Mouse (Mus musculus) cerebellum, postnatal 4 days (tissue): Measurements from ENCODE around the gene Olfr1402.

Source experiments
- DNase-seq, 2 experiments: peaks; one replicate each; pipeline ENCODE4 v3.0.0; 2022; ENCODE audit warnings: low spot score in 2 of 2, mixed read lengths in 1 of 2

Gene Olfr1402

DNA sequence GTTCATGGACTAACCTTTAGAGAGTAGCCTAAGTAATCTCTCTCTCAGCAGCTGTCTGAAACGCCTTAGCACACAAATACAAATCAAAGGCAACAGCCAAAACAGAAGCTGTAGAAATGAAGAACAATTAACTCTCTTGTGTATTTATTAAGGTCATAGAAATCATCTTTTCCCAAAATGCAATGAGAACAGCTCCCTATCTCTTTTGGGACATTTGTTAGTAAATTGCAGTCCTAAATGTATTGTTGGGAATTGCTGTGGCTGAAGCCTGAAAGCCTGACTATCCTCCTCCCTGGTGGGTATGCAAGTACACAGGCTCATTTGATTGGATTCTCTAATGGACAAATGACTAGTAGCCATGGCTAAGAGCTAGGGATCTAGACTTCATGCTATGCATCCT lies at the start of gene Olfr1402:
Olfr1402 (minus strand) TSS at position 101 of the 400 bp plus-strand sequence.
- no peak for DNase-seq

DNA sequence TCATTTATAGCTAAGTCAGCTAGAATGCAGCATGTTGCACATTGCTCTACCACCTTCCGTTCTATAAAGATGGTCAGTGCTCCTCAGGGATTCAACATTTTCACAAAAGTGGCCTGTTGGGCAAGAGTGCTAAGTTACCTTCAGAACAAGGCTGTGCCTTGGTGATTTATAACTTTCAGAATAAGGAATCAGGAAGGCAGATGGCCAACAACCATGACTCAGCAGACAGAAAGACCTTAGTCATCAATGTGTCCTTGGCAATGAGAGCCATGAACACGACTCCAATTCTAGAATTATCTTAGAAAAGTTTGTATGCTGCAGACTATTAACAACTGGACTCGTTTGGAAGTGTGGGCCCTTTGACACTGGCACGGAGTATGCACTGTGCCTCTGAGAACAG lies 33.5 kb upstream of the Olfr1402 start:
- DNase-seq, result no peak

DNA sequence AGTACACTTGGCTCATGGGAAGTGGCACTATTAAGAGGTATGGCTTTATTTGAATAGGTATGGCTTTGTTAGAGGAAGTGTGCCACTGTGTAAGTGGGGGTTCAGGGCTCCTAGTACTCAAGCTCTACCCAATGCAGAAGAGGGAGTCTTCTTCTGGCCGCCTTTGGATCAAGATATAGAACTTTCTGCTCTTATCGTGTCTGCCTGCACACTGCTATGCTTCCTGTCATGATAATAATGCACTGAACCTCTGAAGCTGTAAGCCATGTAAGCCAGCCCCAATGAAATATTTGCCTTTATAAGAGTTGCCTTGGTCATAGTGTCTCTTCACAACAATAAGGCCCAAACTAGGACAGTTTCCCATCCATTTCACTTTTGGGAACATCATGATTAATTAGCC lies 16.8 kb upstream of the Olfr1402 start:
- no peak for DNase-seq

DNA sequence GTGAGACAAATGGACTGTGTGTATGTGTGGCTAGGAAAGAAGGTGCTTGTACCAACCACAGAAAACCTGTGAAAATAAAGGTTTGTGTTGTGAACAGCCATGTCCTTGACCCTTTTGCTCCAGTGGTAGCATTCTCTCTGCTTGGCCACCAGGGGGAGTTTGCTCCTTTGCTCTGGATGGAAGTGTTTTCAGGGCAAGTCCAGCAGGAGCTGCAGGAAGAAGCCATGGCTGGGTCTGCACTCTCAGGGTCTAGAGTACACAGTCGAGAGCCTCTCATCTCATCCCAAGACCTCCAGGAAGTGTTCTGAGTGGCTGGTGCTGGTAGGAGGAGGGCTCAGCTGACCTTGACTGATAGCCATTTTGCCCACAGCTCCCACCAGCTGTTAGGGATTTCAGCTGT lies 27.5 kb downstream of the Olfr1402 start:
- DNase-seq, result peak in 1 of 2 experiments; percentile 16

DNA sequence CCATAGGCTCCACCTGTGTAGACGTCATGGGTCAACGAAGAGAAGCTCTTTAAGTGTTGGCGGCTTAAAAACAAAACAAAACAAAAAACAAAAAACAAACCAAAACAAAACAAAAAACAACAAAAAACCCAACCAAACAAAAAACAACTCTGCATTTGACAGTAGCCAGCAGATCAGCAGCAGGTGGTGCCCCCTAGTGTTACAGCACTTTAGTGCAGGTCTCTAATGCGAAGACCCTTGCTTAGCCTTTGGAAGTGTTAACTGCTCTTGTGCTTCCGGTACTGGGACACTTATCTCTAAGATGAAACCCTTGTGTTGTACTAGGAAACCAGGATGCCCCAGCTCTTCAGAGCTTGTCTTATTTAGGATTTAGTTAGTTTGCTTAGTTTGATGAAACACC lies 28.7 kb downstream of the Olfr1402 start:
- DNase-seq, result peak in 1 of 2 experiments; percentile 4

DNA sequence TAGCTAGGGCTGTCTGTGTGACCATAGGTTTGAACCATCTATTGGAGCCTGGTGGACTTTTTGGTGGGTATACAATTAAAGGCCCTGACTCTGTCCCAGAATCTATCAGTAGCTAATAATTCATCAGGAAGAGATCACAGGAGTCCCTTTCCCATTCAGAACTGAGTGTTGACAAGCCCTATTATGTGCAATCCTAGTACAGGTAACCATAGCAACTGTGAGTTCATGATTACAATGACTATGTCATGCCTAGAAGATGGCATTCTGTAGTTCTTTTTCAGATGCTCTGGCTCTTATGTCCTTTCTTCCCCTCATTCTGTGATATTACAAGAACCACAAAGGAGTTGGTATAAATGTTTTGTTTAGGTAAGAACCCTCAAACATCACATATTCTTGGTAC lies 51.4 kb downstream of the Olfr1402 start:
- no peak for DNase-seq

DNA sequence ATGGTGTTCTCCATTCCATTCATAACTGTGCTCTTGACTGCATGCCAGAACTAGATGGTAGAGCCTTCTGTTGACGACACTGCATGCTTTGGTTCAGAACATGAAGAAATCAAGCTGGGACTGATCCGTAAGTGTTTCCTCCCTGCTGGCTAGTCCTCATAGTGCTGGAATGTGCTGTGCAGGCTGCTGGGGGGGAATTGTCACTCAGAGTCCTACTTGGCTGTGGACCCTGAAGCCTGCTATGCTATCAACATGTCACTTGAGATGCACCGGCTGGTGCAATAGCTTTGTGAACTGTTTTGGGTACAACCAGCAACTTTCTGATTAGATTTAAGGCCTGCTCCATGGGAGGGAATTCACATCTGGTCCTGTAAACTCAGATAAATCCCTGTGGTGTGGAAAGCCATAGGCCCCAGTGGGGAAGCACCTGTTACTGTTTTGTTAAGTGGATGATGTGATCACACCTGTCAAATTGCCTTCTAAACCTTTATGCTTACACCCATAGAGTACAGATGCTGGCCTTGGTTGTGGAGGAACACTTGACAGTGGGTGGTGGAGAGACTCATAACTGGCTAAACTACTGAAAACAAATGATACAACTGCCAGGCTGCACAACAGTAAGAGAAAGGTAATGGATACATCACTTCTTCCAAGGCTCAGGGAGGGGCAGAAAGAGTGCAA lies 58.3 kb downstream of the Olfr1402 start:
- DNase-seq, result no peak

DNA sequence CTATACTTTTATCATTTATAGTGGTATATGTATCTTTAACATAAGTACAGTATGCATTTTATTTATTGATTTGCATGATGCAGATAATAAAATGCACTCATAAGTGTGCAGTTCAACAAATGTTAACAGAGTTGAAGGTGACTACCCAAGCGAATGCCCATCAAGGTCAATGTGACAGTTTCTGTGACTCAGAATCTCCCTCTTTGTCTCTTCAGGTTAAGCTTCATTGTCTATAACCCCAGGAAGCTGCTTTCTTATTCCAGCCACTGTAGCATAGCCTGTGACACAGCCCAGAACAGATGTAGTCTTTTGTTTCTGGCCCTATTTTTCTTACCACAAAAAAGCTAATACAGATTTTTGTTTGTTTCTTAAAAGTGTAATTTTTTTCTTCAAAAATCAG lies 63.4 kb downstream of the Olfr1402 start:
- no peak for DNase-seq
